Mouse (Mus musculus) liver, embryonic 14.5 days (tissue): ENCODE results near the gene Heph.
"Not testable (repeated sequence)": the region's sequence is repeated elsewhere in the genome, so short reads cannot be mapped to it uniquely, and the experiment has no call there.

Experiments
- CTCF ChIP-seq: IDR thresholded peaks from 2 replicates; pipeline ENCODE4 v1.5.1; 2016; ENCODE audit warnings: antibody characterized with exemption, low read depth, control low read depth
- EP300 ChIP-seq: IDR thresholded peaks from 2 replicates; pipeline ENCODE4 v1.6.1; 2016; ENCODE audit warnings: antibody characterized with exemption, low read depth

- TF ChIP-seq CTCF, EP300: not testable (repeated sequence)
These were observed 39.8 kb upstream of the Heph start for GRCm38 (mm10) chrX:96415351-96415750.
